Comparison of ENCODE assay signal across 26 mouse cellular contexts in genomic region chr10:111711519-111712113, GRCm38 (mm10).
DNase-seq lines count a peak whose midpoint lies in the region; ATAC-seq lines count a peak whose summit lies in the region.
"Had no signal": no experiment of that assay in that cellular context is flagged by ENCODE, and none has a peak within 500 bp of the region (broad histone marks: within the 10 kb centered on the region; RNA-seq: fewer than 3 reads in every experiment).

No protein-coding gene starts in this region.

- H3K4me3 ChIP-seq in forebrain, embryonic 16.5 days (replicated peaks; ENCODE audit: low read length), result no peak overlapping the region
- no peak overlapping the region for H3K4me3 ChIP-seq in forebrain, embryonic 13.5 days
- no peak overlapping the region for H3K4me3 ChIP-seq in intestine, embryonic 14.5 days (ENCODE audit: low read depth, low read length)
- no peak overlapping the region for H3K4me3 ChIP-seq in intestine, embryonic 16.5 days (ENCODE audit: low read length)
- no peak overlapping the region for H3K4me3 ChIP-seq in hindbrain, embryonic 16.5 days (ENCODE audit: low read length)
- H3K4me3 ChIP-seq in neural tube, embryonic 15.5 days (replicated peaks), result no peak overlapping the region
- H3K4me3 ChIP-seq: embryonic facial prominence, embryonic 12.5 days; forebrain, embryonic 12.5 days; heart, embryonic 12.5 days; layer of hippocampus, adult 2 months; limb, embryonic 12.5 days; liver, embryonic 12.5 days; midbrain, embryonic 12.5 days had no signal

- no peak overlapping the region for H3K4me2 ChIP-seq in forebrain, embryonic 16.5 days (ENCODE audit: low read length)
- H3K4me2 ChIP-seq in forebrain, embryonic 13.5 days, result no peak overlapping the region
- no peak overlapping the region for H3K4me2 ChIP-seq in intestine, embryonic 14.5 days (ENCODE audit: low read length)
- H3K4me2 ChIP-seq in intestine, embryonic 16.5 days (ENCODE audit: low read depth, low read length), result no peak overlapping the region
- no peak overlapping the region for H3K4me2 ChIP-seq in hindbrain, embryonic 16.5 days (ENCODE audit: low read length)
- H3K4me2 ChIP-seq in neural tube, embryonic 15.5 days, result no peak overlapping the region
- H3K4me2 ChIP-seq: embryonic facial prominence, embryonic 12.5 days; forebrain, embryonic 12.5 days; heart, embryonic 12.5 days; limb, embryonic 12.5 days; liver, embryonic 12.5 days; midbrain, embryonic 12.5 days had no signal

- ATAC-seq in forebrain, embryonic 16.5 days, result 0 out of 2 replicates have a peak, but pooled peaks have one; percentile 36
- no peak for ATAC-seq in forebrain, embryonic 13.5 days
- no peak for ATAC-seq in intestine, embryonic 14.5 days (replicated peaks; ENCODE audit: low FRiP score, low TSS enrichment, low read depth)
- ATAC-seq in intestine, embryonic 16.5 days, result no peak
- ATAC-seq in hindbrain, embryonic 16.5 days, result peak; percentile 86
- ATAC-seq in neural tube, embryonic 15.5 days (ENCODE audit: low FRiP score), result peak; percentile 92
- ATAC-seq: activated CD4-positive, CD25-positive, alpha-beta regulatory T cell, adult 4 months; liver, embryonic 12.5 days had no signal

- H3K9me3 ChIP-seq in forebrain, embryonic 16.5 days (ENCODE audit: control insufficient read depth, low read length), result no peaks in the 10 kb centered on the region
- no peaks in the 10 kb centered on the region for H3K9me3 ChIP-seq in forebrain, embryonic 13.5 days (replicated peaks)
- no peaks in the 10 kb centered on the region for H3K9me3 ChIP-seq in intestine, embryonic 14.5 days (ENCODE audit: control insufficient read depth, low read length)
- no peaks in the 10 kb centered on the region for H3K9me3 ChIP-seq in intestine, embryonic 16.5 days (ENCODE audit: control insufficient read depth, low read length)
- peaks cover 2% of the 10 kb centered on the region; the same call in 1 of the 2 replicates for H3K9me3 ChIP-seq in hindbrain, embryonic 16.5 days (ENCODE audit: control insufficient read depth, low read length)
- H3K9me3 ChIP-seq in neural tube, embryonic 15.5 days (replicated peaks), result 0 out of 2 replicates have a peak, but pooled peaks cover 3% of the 10 kb centered on the region
- H3K9me3 ChIP-seq: embryonic facial prominence, embryonic 12.5 days; forebrain, embryonic 12.5 days; heart, embryonic 12.5 days; limb, embryonic 12.5 days; liver, embryonic 12.5 days; midbrain, embryonic 12.5 days had no signal

- H3K4me1 ChIP-seq in forebrain, embryonic 16.5 days (replicated peaks; ENCODE audit: control insufficient read depth, insufficient read depth, low read length), result no peaks in the 10 kb centered on the region
- H3K4me1 ChIP-seq in forebrain, embryonic 13.5 days, result no peaks in the 10 kb centered on the region
- H3K4me1 ChIP-seq in intestine, embryonic 14.5 days (replicated peaks; ENCODE audit: control insufficient read depth, insufficient read depth, low read length), result no peaks in the 10 kb centered on the region
- no peaks in the 10 kb centered on the region for H3K4me1 ChIP-seq in intestine, embryonic 16.5 days (ENCODE audit: control insufficient read depth, insufficient read depth, low read length)
- no peaks in the 10 kb centered on the region for H3K4me1 ChIP-seq in hindbrain, embryonic 16.5 days (ENCODE audit: control insufficient read depth, insufficient read depth, low read depth, low read length)
- peaks cover 5% of the 10 kb centered on the region; the same call in 1 of the 2 replicates for H3K4me1 ChIP-seq in neural tube, embryonic 15.5 days
- H3K4me1 ChIP-seq: embryonic facial prominence, embryonic 12.5 days; forebrain, embryonic 12.5 days; limb, embryonic 12.5 days; liver, embryonic 12.5 days; midbrain, embryonic 12.5 days had no signal

- H3K9ac ChIP-seq in forebrain, embryonic 16.5 days (replicated peaks; ENCODE audit: low read depth, low read length), result no peak overlapping the region
- no peak overlapping the region for H3K9ac ChIP-seq in forebrain, embryonic 13.5 days
- no peak overlapping the region for H3K9ac ChIP-seq in intestine, embryonic 14.5 days (ENCODE audit: low read length)
- no peak overlapping the region for H3K9ac ChIP-seq in intestine, embryonic 16.5 days (ENCODE audit: low read depth, low read length)
- H3K9ac ChIP-seq in hindbrain, embryonic 16.5 days (ENCODE audit: low read depth, low read length), result no peak overlapping the region
- H3K9ac ChIP-seq in neural tube, embryonic 15.5 days (replicated peaks), result no peak overlapping the region
- H3K9ac ChIP-seq: embryonic facial prominence, embryonic 12.5 days; forebrain, embryonic 12.5 days; heart, embryonic 12.5 days; limb, embryonic 12.5 days; liver, embryonic 12.5 days; midbrain, embryonic 12.5 days had no signal

- DNase-seq in intestine, embryonic 14.5 days (ENCODE audit: low spot score), result peak; percentile 2
- no peak for DNase-seq in heart, postnatal 4 days
- DNase-seq: adrenal gland, adult 8-10 months; cerebellum, adult 2 months; cerebellum, postnatal 25 days; gastrocnemius, postnatal 10 days; heart, postnatal 10 days; kidney, adult 2 months; kidney, postnatal 25 days; lung, adult 18-20 months; lung, postnatal 10 days; right cerebral cortex, postnatal 14 days; thymus, postnatal 25 days had no signal

- no peaks in the 10 kb centered on the region for H3K36me3 ChIP-seq in forebrain, embryonic 16.5 days (ENCODE audit: control insufficient read depth, insufficient read depth)
- H3K36me3 ChIP-seq in forebrain, embryonic 13.5 days (ENCODE audit: poor library complexity, severe bottlenecking), result no peaks in the 10 kb centered on the region
- H3K36me3 ChIP-seq in intestine, embryonic 14.5 days (ENCODE audit: control insufficient read depth, insufficient read depth, low read length), result no peaks in the 10 kb centered on the region
- no peaks in the 10 kb centered on the region for H3K36me3 ChIP-seq in intestine, embryonic 16.5 days (ENCODE audit: control insufficient read depth, insufficient read depth, low read length)
- no peaks in the 10 kb centered on the region for H3K36me3 ChIP-seq in hindbrain, embryonic 16.5 days (ENCODE audit: control insufficient read depth, insufficient read depth, low read length)
- H3K36me3 ChIP-seq in neural tube, embryonic 15.5 days, result no peaks in the 10 kb centered on the region
- H3K36me3 ChIP-seq: embryonic facial prominence, embryonic 12.5 days; forebrain, embryonic 12.5 days; heart, embryonic 12.5 days; limb, embryonic 12.5 days; liver, embryonic 12.5 days; midbrain, embryonic 12.5 days had no signal

- no peak overlapping the region for H3K27ac ChIP-seq in forebrain, embryonic 16.5 days (ENCODE audit: low read length)
- H3K27ac ChIP-seq in forebrain, embryonic 13.5 days, result no peak overlapping the region
- H3K27ac ChIP-seq in intestine, embryonic 14.5 days (ENCODE audit: low read depth), result no peak overlapping the region
- H3K27ac ChIP-seq in intestine, embryonic 16.5 days (ENCODE audit: low read length), result no peak overlapping the region
- no peak overlapping the region for H3K27ac ChIP-seq in hindbrain, embryonic 16.5 days (ENCODE audit: low read depth, low read length)
- H3K27ac ChIP-seq in neural tube, embryonic 15.5 days (replicated peaks), result peak overlapping the region; percentile 37; the same call in 1 of the 2 replicates
- H3K27ac ChIP-seq: embryonic facial prominence, embryonic 12.5 days; forebrain, embryonic 12.5 days; layer of hippocampus, adult 2 months; limb, embryonic 12.5 days; liver, embryonic 12.5 days; midbrain, embryonic 12.5 days had no signal

- no peaks in the 10 kb centered on the region for H3K27me3 ChIP-seq in forebrain, embryonic 16.5 days (replicated peaks; ENCODE audit: control insufficient read depth, insufficient read depth, low read length)
- H3K27me3 ChIP-seq in forebrain, embryonic 13.5 days, result no peaks in the 10 kb centered on the region
- no peaks in the 10 kb centered on the region for H3K27me3 ChIP-seq in intestine, embryonic 14.5 days (replicated peaks; ENCODE audit: control insufficient read depth, insufficient read depth, low read length)
- H3K27me3 ChIP-seq in intestine, embryonic 16.5 days (replicated peaks; ENCODE audit: control insufficient read depth, insufficient read depth, low read length), result no peaks in the 10 kb centered on the region
- no peaks in the 10 kb centered on the region for H3K27me3 ChIP-seq in hindbrain, embryonic 16.5 days (replicated peaks; ENCODE audit: control insufficient read depth, insufficient read depth, low read length)
- H3K27me3 ChIP-seq in neural tube, embryonic 15.5 days (replicated peaks), result no peaks in the 10 kb centered on the region
- H3K27me3 ChIP-seq: embryonic facial prominence, embryonic 12.5 days; forebrain, embryonic 12.5 days; heart, embryonic 12.5 days; limb, embryonic 12.5 days; liver, embryonic 12.5 days; midbrain, embryonic 12.5 days had no signal

- 44% methylated on average over 5 of the region's 5 CpGs for whole genome bisulfite sequencing in forebrain, embryonic 16.5 days
- WGBS in forebrain, embryonic 13.5 days, result 61% methylated on average over 5 of the region's 5 CpGs
- 84% methylated on average over 5 of the region's 5 CpGs for WGBS in intestine, embryonic 14.5 days
- 78% methylated on average over 5 of the region's 5 CpGs for WGBS in intestine, embryonic 16.5 days
- WGBS in hindbrain, embryonic 16.5 days, result 44% methylated on average over 5 of the region's 5 CpGs
- WGBS in neural tube, embryonic 15.5 days, result 45% methylated on average over 5 of the region's 5 CpGs

Comparison
In these comparisons a context has a peak if more than half of its experiments do, and no peak if none do; other contexts are left out.
1. ATAC-seq: peak in forebrain, embryonic 16.5 days (single experiment), hindbrain, embryonic 16.5 days (single experiment) and neural tube, embryonic 15.5 days (single experiment); none in forebrain, embryonic 13.5 days (single experiment), intestine, embryonic 14.5 days (single experiment) and intestine, embryonic 16.5 days (single experiment).